Mouse (Mus musculus): Measurements from ENCODE around the gene Gm37240.
A peak's percentile ranks its signal among the peaks of the same experiment; 100 is the strongest.
"Not testable (repeated sequence)": the region's sequence is repeated elsewhere in the genome, so short reads cannot be mapped to it uniquely, and the experiment has no call there.

Gm37240 gene

DNA sequence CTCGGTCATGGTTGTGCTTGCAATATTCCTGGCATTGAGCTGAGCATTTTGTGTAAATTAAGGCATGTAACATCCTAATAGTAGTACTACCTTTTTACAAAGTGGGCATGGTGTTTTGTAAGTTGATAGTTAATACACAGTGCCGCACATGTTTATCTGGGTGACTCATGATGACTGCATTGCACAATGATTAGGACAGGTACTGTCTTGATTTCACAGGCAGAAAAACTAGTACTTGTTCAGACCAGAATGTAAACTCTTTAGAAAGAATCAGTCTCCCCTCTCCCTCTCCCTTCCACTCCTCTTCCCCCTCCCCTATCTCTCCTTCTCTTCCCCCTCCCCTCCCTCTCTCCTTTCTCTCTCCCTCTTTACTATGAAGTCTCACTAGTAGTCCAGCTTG, 1284.6 kb downstream of the Gm37240 start:
- DNase-seq (ENCODE audit: low spot score in 2 of 2) = no peak

DNA sequence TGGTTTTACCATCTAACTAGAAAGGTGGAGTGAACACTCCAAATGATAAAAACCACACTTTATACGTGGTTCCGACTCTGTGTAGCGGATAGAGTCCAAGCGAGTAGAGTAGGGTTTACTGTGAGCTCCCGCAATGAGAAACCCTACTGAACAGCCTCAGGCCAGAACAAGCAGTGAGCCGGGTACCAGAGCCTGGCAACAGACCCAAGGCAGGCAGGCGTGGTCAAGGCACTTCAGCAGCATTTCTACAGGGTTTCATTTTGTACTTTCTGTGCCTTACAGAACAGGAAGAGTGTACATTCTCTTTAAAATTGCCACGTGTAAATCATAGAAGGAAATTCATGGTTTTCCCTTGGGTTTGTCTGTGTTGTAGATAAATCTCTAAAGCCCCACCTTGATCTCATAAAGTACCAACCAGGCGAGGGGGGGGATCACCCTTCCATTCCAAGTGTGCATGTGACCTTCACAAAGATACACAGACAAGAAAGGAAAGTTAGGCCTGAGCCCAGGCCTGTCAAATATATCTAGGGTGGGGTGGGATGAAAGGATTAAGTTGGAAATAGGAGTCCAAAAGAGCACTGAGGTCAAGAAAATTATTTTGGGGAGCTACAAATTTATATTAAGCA, 1285.3 kb downstream of the Gm37240 start:
- DNase-seq (ENCODE audit: low spot score in 2 of 2) = no peak

DNA sequence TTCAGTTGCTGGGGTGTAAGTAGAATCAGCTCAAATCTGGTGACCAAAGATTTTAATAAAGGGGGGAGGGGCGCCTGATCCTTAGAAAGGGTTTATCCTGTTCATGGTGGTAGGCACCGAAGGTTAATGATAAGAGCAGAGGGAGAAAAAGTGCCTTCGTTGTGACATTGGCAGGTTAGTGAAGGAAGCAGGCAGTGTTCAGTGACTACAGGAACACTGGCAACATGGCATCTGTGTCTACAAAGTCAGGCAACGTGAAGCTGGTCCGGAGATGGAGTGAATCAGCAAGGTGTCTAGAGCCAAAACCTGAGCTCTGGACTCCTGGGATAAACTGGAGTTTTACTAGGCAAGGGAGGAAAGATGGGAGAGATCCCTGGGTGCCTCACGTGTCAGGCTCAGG, 1288.6 kb downstream of the Gm37240 start:
- no peak for DNase-seq (ENCODE audit: low spot score in 2 of 2)

DNA sequence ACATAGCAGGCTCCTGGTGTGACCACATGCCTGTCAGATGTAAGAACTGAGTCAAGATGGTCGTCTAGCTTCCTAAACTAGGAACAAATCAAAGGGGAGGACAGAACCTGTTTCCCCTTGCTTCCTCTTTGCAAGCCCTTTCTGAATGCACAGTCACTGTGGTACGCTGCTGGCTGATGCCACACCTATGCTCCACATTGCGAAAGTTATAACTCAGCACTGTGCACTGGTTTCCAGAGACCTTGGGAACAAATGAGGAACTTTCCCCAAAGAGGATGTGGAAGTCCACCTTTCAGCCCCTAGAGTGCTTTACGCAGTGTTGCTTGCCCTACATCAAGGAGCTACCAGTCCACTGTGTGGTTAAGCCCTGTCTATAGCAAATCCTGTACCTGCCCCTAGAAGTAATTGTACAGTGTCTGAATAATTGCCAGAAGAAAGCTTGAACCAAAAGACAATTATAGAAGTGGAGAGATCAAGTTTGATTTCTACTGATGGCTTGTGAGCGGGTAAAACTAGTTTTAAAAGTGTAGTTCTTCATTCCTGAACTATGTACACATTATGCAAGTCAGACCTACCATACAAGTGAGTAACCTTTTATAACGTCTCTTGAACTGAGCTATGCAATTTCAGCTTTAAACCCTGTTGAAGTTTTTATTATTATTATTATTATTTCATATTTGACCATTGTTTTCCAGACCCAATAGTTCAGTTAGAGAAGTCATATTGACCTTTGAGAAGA, 1289.2 kb downstream of the Gm37240 start:
- DNase-seq (ENCODE audit: low spot score in 2 of 2) = no peak

DNA sequence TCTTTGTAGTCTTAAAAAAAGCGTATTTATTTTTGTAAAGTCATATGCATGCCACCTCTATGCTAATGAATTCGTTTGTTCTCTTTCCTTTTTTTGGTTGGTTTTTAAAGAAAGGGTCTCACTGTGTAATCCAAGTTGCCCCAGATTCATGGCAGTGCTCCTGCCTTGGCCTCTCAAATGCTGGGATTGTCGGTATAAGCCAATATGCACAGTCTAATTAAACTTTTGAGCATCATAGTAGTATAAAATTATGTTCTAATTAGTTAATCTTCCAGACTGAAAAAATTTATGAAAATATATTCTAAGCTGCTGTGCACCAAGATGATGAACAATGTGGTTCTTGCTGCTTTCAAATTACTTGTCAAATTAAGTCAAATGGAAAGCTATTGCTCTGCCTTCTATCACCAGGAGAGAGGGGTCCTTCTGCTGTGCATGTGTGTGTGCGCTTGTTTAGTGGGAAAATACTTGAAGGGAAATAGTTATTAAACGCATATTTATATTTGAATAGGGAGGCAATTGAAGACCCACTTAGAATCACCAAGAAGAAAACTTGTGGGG, 1291.6 kb downstream of the Gm37240 start:
- no peak for DNase-seq (ENCODE audit: low spot score in 2 of 2)

DNA sequence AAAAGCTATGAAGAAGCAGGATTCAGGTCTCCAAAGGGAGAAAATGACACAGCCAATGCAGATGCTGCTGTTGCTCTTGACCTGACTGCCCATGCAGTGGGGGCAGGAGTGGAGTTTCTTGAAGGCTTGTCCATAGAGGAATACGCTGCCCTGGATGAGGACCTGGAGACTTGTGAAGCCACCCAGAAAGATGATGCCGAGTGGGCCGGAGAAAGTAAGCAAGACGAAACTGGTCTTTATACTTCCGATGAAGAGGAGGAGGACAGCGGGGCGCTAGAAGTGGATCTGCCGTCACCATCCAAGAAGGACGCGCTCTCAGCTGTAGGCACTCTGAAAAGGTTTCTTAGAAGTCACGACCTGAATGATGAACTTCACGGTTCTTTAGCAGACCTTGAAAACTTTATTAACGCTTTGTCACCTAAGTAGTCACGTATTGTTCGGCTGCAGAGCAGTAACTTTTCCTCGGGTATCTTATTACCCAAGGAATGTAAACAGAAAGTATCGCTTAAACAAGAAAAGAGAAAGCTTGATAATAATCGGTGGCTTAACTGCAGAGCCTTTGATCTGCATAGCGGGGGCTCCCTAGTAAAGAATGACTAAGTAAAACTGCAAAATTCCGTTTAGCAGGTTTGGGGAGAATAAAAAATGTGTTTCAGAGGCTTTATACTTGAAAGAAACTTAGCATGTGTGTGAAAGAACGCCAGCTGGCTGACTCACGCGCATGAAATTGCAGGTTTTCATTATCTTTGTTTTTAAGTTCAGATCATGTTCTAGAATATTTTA, 1292.2 kb downstream of the Gm37240 start:
- no peak for DNase-seq (ENCODE audit: low spot score in 2 of 2)

DNA sequence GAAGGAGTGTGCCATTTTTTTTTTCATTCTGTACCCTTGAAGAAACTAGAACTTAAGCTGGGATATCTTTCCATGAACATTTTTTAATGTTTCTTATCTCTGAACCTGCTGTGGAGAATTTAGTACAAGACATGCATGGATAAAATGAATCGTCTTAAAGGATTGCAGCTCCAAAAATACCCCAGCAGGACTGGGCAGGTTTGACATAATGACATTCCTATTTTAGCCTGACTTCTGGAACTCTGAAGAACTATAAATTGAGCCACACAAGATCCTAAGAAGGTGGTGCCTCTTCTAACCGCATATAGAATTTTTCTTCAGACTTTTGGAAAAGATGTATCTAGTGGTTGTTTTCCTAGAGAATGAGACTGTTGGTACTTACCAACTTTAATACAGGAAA, 1294.0 kb downstream of the Gm37240 start, which contains the start of gene Tigd4:
TSS of gene Tigd4 (plus strand) at position 301 of the 400 bp plus-strand sequence.
- no peak for DNase-seq (ENCODE audit: low spot score in 2 of 2)

DNA sequence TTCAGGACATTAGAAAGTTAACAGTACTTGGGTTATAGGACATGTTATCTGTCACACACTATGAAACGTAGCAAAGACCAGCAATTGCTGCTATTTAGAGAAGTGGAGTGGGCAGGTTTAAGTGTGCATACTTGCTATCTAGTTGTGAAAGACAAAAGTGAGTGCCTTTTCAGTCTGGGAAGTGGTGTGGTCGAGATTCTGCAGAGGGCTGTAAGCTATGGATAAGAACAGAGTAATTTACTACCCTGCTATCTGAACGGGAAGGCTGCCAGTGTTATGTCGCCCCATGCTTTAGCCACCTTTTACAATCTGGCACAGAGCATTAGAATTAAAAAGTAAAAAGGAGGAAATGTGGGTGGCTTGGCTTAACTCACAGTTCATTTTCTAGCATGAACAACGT, 1300.6 kb downstream of the Gm37240 start:
- DNase-seq (ENCODE audit: low spot score in 2 of 2) = no peak

DNA sequence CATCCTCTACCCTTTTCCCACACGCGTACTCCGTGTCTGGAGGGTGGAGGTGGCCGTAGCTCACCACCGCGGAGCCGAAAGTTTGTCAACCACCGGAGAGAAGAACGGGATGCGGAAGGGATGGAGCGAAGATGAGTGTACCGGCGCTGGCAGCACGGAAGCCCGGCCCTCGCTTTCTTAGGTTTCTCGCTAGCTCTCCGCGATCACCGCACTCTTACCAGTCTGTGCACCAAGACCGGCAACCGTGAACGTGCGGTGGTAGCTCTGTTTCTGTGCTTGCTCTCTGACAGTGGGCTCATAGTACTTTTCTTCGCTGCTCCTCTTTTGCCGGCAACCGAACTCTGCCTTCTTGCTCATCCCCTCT, 1304.4 kb downstream of the Gm37240 start:
- no peak for DNase-seq (ENCODE audit: low spot score in 2 of 2)

DNA sequence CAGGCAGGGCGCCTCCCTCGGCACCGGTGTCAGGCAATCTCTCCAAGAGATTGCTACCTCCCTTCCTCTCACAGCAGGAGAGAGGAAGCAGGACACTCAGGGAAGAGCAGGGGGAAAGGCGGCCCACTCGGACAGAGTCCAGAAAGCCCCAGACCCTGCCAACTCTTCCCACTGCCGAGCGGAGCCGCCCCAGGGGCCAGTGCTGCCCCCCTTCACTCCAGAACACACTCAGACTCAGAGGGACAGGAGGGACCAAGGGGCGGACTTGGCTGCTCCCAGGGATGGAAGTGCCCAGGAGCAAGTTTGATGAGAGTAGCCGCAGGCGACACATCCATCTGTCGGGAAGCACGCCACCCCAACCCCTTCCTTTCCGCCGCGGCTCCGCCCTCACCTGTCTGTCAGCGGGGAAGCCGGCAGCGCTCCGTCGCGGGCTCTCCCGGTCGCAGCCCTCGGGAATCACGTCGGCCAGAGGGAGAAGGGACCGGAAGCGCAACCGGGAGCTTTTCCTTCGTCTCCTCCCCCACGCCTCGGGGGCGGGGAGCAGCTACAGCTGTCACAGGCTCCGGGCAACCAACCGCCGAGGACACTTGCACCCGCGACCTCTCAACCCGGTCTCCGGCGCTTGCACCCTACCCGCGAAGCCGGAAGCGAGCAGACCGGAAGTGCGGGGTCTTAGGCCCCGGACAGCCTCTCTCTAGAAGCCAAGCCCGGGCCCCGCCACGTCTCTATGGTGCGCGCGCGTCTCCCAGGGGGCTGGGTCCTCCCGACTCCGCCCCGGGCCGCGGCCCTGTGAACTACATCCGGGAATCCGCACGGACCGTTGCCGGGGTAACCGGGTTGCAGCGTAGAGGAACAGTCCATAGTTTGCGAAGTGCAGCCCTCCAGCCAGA, 1305.0 kb downstream of the Gm37240 start, which contains the start of gene Arfip1:
TSS of gene Arfip1 (minus strand) at position 603 of the 890 bp plus-strand sequence.
- DNase-seq (ENCODE audit: low spot score in 2 of 2) = peak; percentile 91 to 92

DNA sequence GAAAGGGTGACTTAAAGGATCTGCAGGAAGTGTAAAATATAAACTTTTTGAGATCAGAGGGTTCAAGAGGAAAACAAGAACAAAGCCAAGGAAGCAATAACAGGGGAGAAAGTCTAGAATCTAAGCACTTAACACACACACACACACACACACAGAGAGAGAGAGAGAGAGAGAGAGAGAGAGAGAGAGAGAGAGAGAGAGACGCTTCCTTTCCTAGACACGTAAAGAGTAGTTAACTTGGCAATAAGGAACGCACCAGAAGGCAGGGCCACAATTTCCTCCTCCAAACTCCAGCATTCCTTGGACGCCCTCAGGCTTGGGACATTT, 1305.7 kb downstream of the Gm37240 start:
- no peak for DNase-seq (ENCODE audit: low spot score in 2 of 2)

DNA sequence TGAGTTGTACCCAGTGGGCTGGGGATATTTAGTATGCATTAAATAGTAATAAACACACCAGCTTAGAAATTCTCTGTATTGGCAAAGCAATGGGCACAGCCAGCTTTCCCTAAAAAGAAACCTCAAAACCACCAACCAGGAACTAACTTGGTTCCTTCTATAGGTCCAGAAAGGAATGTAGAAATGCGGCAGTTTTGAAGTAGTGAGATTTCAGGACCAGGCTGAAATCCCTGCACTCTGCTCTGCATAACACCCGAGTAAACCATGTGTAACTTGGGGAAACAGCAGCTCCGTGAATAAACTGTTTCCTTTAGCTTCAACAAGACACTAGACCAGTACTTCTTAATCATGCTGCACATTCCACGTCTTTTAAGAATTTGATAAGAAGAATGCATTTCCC, 1306.6 kb downstream of the Gm37240 start:
- DNase-seq (ENCODE audit: low spot score in 2 of 2) = no peak

DNA sequence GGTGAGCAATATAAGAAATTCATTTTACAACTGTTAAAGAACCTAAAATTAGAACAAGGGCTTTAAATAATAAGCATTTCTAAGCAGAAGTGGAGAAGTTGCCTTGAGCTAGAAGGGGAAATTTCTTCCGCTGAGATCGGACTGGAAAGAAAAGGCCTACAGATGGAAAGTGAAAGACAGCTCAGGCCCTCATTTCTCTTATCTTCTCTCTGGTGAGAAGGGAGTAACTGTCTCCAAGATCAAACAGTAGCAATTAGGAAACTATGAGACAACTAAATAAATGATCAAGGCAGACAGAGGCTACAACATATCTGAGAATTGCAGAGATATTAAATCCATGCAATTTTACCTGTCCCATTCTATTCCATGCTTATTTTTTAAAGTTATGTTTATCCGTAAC, 1316.8 kb downstream of the Gm37240 start:
- no peak for DNase-seq (ENCODE audit: low spot score in 2 of 2)

DNA sequence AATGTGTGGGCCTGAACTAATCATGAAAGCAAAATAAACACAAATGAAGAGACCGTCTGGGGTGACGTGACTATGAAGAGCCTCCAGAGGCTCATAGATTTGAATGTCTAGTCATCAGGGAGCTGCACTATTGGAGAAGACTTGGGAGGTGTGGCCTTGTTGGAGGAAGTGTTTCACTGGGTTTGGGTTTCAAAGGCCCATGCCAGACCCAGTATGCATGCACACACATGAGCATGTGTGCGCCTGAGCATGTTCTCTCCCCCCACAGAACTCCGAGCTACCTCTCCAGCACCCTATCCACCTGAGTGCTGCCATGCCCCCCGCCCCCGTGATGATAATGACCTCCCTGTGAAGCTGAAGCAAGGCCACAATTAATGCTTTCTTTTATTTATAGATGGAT, 1317.7 kb downstream of the Gm37240 start:
- DNase-seq (ENCODE audit: low spot score in 2 of 2) = no peak

DNA sequence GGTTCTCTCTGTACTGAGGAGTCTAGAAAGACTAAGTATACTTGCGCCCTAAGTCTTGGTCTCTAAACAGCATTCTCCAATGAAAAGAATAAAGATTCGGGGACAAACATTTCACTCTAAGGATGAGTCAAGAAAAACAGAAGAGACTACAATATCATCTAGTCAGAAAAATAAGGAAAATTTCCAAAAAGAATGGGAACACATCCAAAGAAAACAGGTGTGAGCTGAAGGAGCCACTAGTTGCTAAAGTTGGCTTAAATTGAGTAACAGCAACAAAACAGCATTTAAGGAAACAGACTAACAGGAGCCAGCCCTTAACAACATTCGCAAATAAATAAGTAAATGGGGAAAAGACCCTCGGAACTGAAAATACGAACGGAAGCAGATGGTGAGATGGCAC, 1318.8 kb downstream of the Gm37240 start:
- DNase-seq (ENCODE audit: low spot score in 2 of 2) = no peak

DNA sequence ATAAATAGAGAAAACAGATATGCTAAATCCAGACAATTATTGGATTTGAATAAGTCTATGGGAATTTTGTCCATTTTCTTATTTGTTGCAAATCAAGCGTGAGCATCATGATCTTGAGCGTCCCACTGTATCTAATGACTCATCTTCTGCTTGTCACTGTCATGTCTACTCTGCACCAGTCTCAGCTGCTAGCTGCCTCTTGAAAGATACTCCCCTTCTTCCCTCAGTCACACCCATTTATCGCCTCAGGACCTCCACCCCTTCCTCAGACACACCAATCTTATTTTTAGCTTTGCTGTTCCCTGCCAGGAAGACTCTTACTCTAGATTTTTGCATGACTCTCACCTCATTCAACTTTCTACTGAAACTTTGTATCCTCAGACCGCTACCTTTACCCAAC, 1323.9 kb downstream of the Gm37240 start:
- no peak for DNase-seq (ENCODE audit: low spot score in 2 of 2)

DNA sequence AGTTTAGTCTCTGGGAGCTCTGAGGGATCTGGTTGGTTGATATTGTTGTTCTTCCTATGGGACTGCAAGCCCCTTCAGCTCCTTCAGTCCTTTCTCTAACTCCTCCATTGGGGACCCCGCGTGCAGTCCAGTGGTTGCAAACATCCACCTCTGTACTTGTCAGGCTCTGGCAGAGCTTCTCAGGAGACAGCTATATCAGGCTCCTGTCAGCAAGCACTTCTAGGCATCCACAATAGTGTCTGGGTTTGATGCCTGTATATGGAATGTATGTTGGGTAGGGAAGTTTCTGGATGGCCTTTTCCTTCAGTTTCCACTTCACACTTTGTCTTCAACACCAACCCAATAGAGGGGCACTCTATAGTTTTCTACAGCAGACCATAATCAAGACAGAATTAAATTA, 1324.4 kb downstream of the Gm37240 start:
- not testable (repeated sequence) for DNase-seq (ENCODE audit: low spot score in 2 of 2)

DNA sequence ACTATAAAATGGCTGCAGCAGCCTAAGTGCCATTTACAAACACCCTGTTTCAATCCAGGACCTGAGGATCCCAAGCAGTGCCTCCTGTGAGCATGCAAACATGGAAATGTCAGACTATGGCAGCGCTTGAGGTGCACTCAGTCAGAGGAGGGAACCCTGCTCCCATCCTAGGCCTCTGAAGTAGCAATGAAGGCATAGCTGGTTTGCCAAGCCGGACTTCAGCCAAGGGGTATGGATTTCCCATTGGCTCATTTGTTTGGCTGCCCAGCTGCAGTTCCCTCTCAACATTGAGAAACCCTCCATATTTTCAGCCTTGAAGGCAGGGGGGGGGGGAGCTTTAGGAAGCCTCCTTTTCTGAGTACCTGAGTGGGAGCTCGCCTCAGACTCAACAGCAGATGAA, 1329.0 kb downstream of the Gm37240 start:
- no peak for DNase-seq (ENCODE audit: low spot score in 2 of 2)

DNA sequence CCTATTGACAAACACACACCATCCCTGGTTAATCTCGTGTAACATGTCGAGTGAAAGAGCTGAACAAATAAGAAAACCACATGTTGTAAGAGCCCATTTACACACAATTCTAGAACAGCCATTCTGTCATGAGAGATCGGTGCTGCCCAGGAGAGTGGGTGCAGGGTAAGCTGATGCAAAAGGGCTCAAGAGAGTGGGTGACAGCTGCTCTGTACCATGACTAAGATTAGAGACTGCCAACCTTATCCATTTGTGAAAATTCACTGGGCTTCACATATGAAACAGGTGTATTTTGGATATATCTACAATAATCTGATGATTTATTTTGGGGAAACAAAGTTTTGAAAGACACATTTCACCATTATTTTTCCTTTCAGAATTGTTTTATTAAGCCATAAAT, 1331.5 kb downstream of the Gm37240 start:
- no peak for DNase-seq (ENCODE audit: low spot score in 2 of 2)

DNA sequence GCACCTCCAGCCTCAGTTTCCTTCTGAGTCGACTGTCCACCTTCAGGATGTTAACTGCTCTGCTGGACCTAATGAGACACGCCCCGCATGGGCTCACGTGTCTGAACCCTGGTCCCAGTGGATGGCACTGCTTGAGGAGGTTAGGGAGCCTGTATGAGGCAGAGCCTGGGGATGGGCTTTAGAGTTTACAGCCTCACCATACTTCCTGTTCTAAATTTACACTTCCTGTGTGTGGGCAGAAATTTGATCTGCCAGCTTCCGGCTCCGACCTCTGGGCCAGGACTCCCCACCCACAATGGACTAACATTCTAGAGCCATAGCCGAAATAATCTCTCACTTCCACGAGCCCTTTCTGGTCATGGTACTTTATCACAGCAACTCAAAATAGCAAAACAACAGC, 1340.1 kb downstream of the Gm37240 start:
- no peak for DNase-seq (ENCODE audit: low spot score in 2 of 2)

DNA sequence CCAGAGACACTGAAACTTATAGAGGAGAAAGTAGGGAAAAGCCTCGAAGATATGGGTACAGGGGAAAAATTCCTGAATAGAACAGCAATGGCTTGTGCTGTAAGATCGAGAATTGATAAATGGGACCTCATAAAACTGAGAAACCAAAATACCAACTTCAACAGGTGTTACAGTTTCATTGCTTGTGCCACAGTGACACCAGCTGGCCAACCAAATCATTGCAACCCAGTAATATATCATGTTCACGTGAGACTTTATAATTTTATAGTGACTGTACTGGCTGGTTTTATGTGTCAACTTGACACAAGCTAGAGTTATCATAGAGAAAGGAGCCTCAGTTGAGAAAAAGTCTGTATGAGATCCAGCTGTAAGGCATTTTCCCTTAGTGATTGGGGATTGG, 1344.9 kb downstream of the Gm37240 start:
- peak; percentile 18 to 56 for DNase-seq (ENCODE audit: low spot score in 2 of 2)

DNA sequence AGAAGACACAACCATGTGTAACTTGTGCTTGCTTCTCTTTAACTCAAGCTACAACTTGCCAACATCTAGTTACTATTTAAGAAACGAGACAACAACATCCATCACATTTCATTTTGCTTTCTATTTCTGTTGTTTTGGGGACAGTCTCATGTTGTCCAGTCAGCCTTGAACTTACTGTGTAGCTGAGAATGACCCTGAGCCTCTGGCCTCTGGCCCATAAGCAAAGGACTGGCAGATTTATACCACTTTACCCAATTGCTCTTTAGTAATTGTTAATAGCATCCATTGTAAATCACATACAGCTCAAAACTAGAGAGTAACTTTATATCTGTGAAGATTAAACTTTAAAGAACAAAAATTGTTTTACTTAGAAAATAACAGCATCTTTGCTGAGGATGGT, 1345.4 kb downstream of the Gm37240 start:
- DNase-seq (ENCODE audit: low spot score in 2 of 2) = no peak

All from frontal cortex, postnatal 14 days (tissue).